Mouse (Mus musculus) liver, embryonic 11.5 days (tissue): ENCODE measurements around the gene Creb3l1. TPM values are rescaled to one million over a fixed set of nuclear protein-coding genes. Genes with fewer than 3 reads are reported as not detected.
A peak's percentile ranks its signal among the peaks of the same experiment; 100 is the strongest.

Source experiments
- ATAC-seq: fragments of 200-750 bp; cut with Nextera tagmentation; replicated peaks from 2 replicates; pipeline ENCODE4 v1.8.0; 2017; ENCODE audit warnings: moderate number of reproducible peaks, mild to moderate bottlenecking, moderate TSS enrichment, moderate library complexity; ENCODE audit not compliant: low FRiP score
- DNase-seq: peaks from one replicate; pipeline ENCODE4 v3.0.0-alpha.2; 2017; ENCODE audit warnings: low spot score
- H3K27ac ChIP-seq: fragments of 300-500 bp; sonication (generic); 2 replicates; pipeline ENCODE4 v1.5.1; 2014; ENCODE audit warnings: mild to moderate bottlenecking, low read depth, low read length, control low read depth
- H3K27me3 ChIP-seq: fragments of 300-500 bp; sonication (generic); replicated peaks from 2 replicates; pipeline ENCODE4 v1.6.1; 2014; ENCODE audit warnings: low read length, mixed read lengths; ENCODE audit not compliant: control insufficient read depth, insufficient read depth
- H3K36me3 ChIP-seq: fragments of 300-500 bp; sonication (generic); 2 replicates; pipeline ENCODE4 v1.6.1; 2014; ENCODE audit warnings: mild to moderate bottlenecking, low read length, moderate library complexity, mixed read lengths; ENCODE audit not compliant: control insufficient read depth, insufficient read depth
- H3K4me1 ChIP-seq: fragments of 300-500 bp; sonication (generic); replicated peaks from 2 replicates; pipeline ENCODE4 v1.6.1; 2014; ENCODE audit warnings: low read length, mixed read lengths; ENCODE audit not compliant: control insufficient read depth, insufficient read depth
- H3K4me2 ChIP-seq: fragments of 300-500 bp; sonication (generic); 2 replicates; pipeline ENCODE4 v1.6.1; 2014; ENCODE audit warnings: mild to moderate bottlenecking, control low read depth, moderate library complexity
- H3K4me3 ChIP-seq: fragments of 300-500 bp; sonication (generic); 2 replicates; pipeline ENCODE4 v1.5.1; 2014; ENCODE audit warnings: low read depth, low read length, control low read depth
- H3K9ac ChIP-seq: fragments of 300-500 bp; sonication (generic); 2 replicates; pipeline ENCODE4 v1.6.1; 2014; ENCODE audit warnings: low read depth, low read length, control low read depth
- H3K9me3 ChIP-seq: fragments of 300-500 bp; sonication (generic); 2 replicates; pipeline ENCODE4 v1.6.1; 2016; ENCODE audit warnings: low read length, inconsistent platforms, mixed read lengths; ENCODE audit not compliant: control insufficient read depth
- WGBS: fragments of 180-500 bp; shearing (Covaris S2); extraction: QIAGEN DNeasy Blood & Tissue Kit; methylation state at CpG from one replicate; pipeline ENCODE4 v1.1.7; 2014; 5-methylcytosine and 5-hydroxymethylcytosine counted together
- polyA plus RNA-seq: library from polyadenylated mRNA; unstranded; fragments of >200 nt; fragmentation: Nextera tagmentation; extraction: Ambion mirVana; gene quantifications from 2 replicates; pipeline ENCODE4 v1.2.1, GENCODE M21; 2014

Gene Creb3l1
- polyA plus RNA-seq, 1 experiment from 2014 or later, result 6.1 TPM

GRCm38 (mm10) chr2:92004617-92005016 is 19.7 kb downstream of the Creb3l1 start:
- Histone ChIP-seq H3K27ac (no peak overlapping the region), H3K4me1 (peaks cover 21% of the 10 kb centered on the region), H3K9ac (no peak overlapping the region), H3K36me3 (no peaks in the 10 kb centered on the region), H3K27me3 (no peaks in the 10 kb centered on the region), H3K4me3 (no peak overlapping the region), H3K9me3 (no peaks in the 10 kb centered on the region), H3K4me2 (no peak overlapping the region)
- DNase-seq (no peak), ATAC-seq (no peak)
- 73% methylated on average over 7 of the region's 7 CpGs for WGBS

- no peak for ATAC-seq
- H3K4me3 ChIP-seq, result no peak overlapping the region
- H3K27me3 ChIP-seq, result no peaks in the 10 kb centered on the region; the same call in 1 of the 2 replicates
- H3K9me3 ChIP-seq, result no peaks in the 10 kb centered on the region
- 78% methylated on average over 16 of the region's 16 CpGs for WGBS
- no peaks in the 10 kb centered on the region for H3K36me3 ChIP-seq
- DNase-seq, result no peak
- H3K4me2 ChIP-seq, result no peak overlapping the region
- no peak overlapping the region for H3K27ac ChIP-seq
- no peaks in the 10 kb centered on the region for H3K4me1 ChIP-seq
- H3K9ac ChIP-seq, result no peak overlapping the region
These were observed 26.2 kb downstream of the Creb3l1 start for GRCm38 (mm10) chr2:91997905-91998608.

GRCm38 (mm10) chr2:91996006-91996405 is 28.3 kb downstream of the Creb3l1 start:
- no peaks in the 10 kb centered on the region; the same call in 1 of the 2 replicates for H3K27me3 ChIP-seq
- DNase-seq (no peak), ATAC-seq (no peak)
- no peak overlapping the region for H3K9ac ChIP-seq
- H3K9me3 ChIP-seq, result no peaks in the 10 kb centered on the region
- no peak overlapping the region for H3K4me3 ChIP-seq
- 77% methylated on average over 5 of the region's 5 CpGs for WGBS
- H3K4me1 ChIP-seq, result no peaks in the 10 kb centered on the region
- no peaks in the 10 kb centered on the region for H3K36me3 ChIP-seq
- no peak overlapping the region for H3K27ac ChIP-seq
- H3K4me2 ChIP-seq, result no peak overlapping the region

GRCm38 (mm10) chr2:91993409-91993808 is 30.9 kb downstream of the Creb3l1 start:
- H3K27ac ChIP-seq, result no peak overlapping the region
- H3K4me2 ChIP-seq, result no peak overlapping the region
- H3K27me3 ChIP-seq, result no peaks in the 10 kb centered on the region; the same call in 1 of the 2 replicates
- WGBS, result 82% methylated on average over 3 of the region's 3 CpGs
- H3K9ac ChIP-seq, result no peak overlapping the region
- H3K9me3 ChIP-seq, result peaks cover 2% of the 10 kb centered on the region; the same call in 1 of the 2 replicates
- 0 out of 2 replicates have a peak, but pooled peaks cover 3% of the 10 kb centered on the region for H3K36me3 ChIP-seq
- ATAC-seq (no peak), DNase-seq (no peak)
- no peaks in the 10 kb centered on the region for H3K4me1 ChIP-seq
- H3K4me3 ChIP-seq, result no peak overlapping the region

- H3K4me3 ChIP-seq, result no peak overlapping the region
These were observed 34.6 kb downstream of the Creb3l1 start for GRCm38 (mm10) chr2:91989750-91990149.

GRCm38 (mm10) chr2:91987542-91987941 is 36.8 kb downstream of the Creb3l1 start:
- Histone ChIP-seq H3K4me3 (no peak overlapping the region), H3K4me2 (no peak overlapping the region), H3K36me3 (0 out of 2 replicates have a peak, but pooled peaks cover 3% of the 10 kb centered on the region), H3K27me3 (no peaks in the 10 kb centered on the region; the same call in 1 of the 2 replicates), H3K9me3 (peaks cover 2% of the 10 kb centered on the region; the same call in 1 of the 2 replicates), H3K9ac (no peak overlapping the region), H3K27ac (no peak overlapping the region), H3K4me1 (peaks cover 15% of the 10 kb centered on the region)
- 3% methylated on average over 3 of the region's 3 CpGs for WGBS
- DNase-seq, result peak; percentile 76
- 0 out of 2 replicates have a peak, but pooled peaks have one; percentile 23 for ATAC-seq

More at GRCm38 (mm10) chr2:91989750-91990149, 34.6 kb downstream of the Creb3l1 start:
- no peaks in the 10 kb centered on the region for H3K27me3 ChIP-seq
- 0 out of 2 replicates have a peak, but pooled peaks cover 3% of the 10 kb centered on the region for H3K36me3 ChIP-seq
- H3K9ac ChIP-seq, result no peak overlapping the region
- H3K27ac ChIP-seq, result no peak overlapping the region
- ATAC-seq, result no peak
- H3K4me1 ChIP-seq, result peaks cover 10% of the 10 kb centered on the region
- no peak overlapping the region for H3K4me2 ChIP-seq
- no peak for DNase-seq
- H3K9me3 ChIP-seq, result peaks cover 2% of the 10 kb centered on the region; the same call in 1 of the 2 replicates

GRCm38 (mm10) chr2:91986071-91986470 is 38.2 kb downstream of the Creb3l1 start:
- DNase-seq (peak; percentile 57), ATAC-seq (peak; percentile 40)
- Histone ChIP-seq H3K27me3 (no peaks in the 10 kb centered on the region; the same call in 1 of the 2 replicates), H3K9me3 (peaks cover 2% of the 10 kb centered on the region; the same call in 1 of the 2 replicates), H3K4me3 (no peak overlapping the region), H3K36me3 (0 out of 2 replicates have a peak, but pooled peaks cover 3% of the 10 kb centered on the region), H3K4me1 (peaks cover 15% of the 10 kb centered on the region), H3K4me2 (no peak overlapping the region), H3K27ac (peak overlapping the region; percentile 39; the same call in 1 of the 2 replicates), H3K9ac (no peak overlapping the region; the same call in 1 of the 2 replicates)
- WGBS, result 12% methylated on average over 5 of the region's 5 CpGs

- ATAC-seq, result no peak; the same call in 1 of the 2 replicates
- WGBS, result 33% methylated on average over 9 of the region's 9 CpGs
- no peak overlapping the region for H3K9ac ChIP-seq
- H3K4me3 ChIP-seq, result no peak overlapping the region
- peak overlapping the region; percentile 61 for H3K4me2 ChIP-seq
- peaks cover 2% of the 10 kb centered on the region; the same call in 1 of the 2 replicates for H3K9me3 ChIP-seq
- H3K27me3 ChIP-seq, result no peaks in the 10 kb centered on the region; the same call in 1 of the 2 replicates
- H3K4me1 ChIP-seq, result peaks cover 15% of the 10 kb centered on the region
- DNase-seq, result no peak
- 0 out of 2 replicates have a peak, but pooled peaks cover 3% of the 10 kb centered on the region for H3K36me3 ChIP-seq
- peak overlapping the region; percentile 84 for H3K27ac ChIP-seq
These were observed 39.3 kb downstream of the Creb3l1 start for GRCm38 (mm10) chr2:91984906-91985525.
